Mouse (Mus musculus) kidney, postnatal 14 days (tissue): ENCODE measurements at regions not wholly inside any gene's neighbourhood (a gene's known extent, or its start where the extent isn't known, plus 50 kb on each side); places are given as distances from the start of the nearest gene placed in this dataset.

Experiments
- DNase-seq: peaks from one replicate; pipeline ENCODE4 v3.0.0; 2022; ENCODE audit warnings: mixed read lengths

- no peak for DNase-seq
These were observed 57.0 kb downstream of the Rps29 start for GRCm38 (mm10) chr12:69101965-69102364.

GRCm38 (mm10) chr12:69094856-69095255, 64.1 kb downstream of the Rps29 start:
- DNase-seq: no peak

- DNase-seq: no peak
These were observed 65.8 kb downstream of the Rps29 start for GRCm38 (mm10) chr12:69093073-69093797.

DNA sequence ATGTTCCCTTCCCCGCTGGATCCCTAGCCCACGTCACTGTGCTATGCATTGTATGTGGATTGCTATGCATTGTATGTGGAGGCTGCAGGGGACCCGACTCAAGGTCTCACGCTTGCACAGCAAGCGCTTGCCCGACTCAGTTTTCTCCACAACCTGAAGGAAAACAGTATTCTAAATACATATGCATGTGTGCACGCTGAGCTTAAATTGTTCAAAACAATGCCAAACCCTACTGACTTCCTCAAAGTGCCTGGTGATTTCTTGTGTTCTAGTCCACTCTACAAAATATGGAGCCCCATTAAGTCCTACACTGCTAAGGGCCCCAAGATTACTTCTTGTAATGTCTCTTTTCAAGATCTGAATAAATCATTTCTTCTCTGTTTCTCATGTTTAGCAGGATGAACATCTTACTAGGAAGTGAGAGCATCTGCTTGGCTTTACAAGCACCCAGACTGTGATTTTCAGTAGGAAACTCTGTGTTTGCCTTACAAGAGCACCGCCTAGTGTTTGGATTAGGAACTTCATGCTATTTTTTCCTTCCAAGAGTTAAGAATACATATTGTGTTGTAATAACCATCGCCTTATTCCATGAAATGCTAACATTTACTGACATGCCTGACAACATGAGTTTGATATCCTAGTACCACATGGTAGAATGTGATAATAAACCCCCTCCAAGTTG, 70.9 kb downstream of the Rps29 start:
- peak; percentile 54 for DNase-seq

DNA sequence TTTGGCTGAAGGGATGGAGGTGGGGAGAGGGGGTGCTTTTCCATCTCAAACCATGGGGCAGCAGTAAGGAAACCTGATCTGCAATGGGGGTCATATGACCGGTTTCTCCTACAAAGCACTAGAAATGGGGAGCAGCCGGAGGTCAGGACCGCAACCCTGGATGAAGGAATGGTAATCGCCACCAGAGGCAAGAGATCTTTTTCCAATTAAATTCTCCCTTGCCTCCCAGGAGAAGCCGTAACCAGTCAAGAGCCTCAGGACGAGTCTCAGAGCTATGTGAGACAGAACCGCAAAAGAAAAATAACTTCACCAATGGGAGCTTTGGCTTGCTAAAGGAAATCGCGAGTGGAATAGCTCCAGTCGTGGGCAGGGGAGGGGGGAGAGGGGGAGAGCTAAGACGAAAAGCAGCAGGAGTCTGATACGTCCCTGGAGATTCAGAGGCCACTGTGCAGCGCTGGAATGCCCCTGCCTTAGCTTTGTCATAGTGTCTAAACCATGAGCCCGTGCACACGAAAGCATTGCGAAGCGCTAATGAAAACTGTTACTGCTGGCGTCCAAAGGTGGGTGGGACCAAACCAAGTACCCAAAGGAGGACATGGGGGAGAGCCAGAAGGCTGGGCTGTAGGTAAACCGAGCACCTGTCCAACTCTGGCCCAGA, 73.3 kb downstream of the Rps29 start:
- no peak for DNase-seq

- no peak for DNase-seq
These were observed 74.3 kb downstream of the Rps29 start for GRCm38 (mm10) chr12:69084656-69085055.

DNA sequence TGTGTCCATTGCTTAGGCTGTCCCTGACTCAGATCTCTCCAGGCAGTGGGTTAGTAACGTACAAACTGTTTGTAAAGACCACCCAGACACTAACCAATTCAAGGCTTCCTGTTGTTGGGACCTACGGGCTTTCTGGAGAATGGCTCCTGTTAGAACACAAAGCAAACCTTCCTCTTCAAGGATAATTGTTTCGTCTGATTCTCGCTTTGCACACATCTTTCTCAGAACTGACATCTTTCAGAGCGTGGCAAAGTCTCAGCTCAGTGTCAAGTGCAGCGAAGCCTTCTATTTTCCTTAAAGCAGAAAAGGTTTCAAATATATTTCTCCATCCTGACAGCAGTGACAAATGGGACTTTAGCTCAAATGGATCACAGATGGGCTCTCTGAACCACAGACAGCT, 76.9 kb downstream of the Rps29 start:
- DNase-seq: no peak

DNA sequence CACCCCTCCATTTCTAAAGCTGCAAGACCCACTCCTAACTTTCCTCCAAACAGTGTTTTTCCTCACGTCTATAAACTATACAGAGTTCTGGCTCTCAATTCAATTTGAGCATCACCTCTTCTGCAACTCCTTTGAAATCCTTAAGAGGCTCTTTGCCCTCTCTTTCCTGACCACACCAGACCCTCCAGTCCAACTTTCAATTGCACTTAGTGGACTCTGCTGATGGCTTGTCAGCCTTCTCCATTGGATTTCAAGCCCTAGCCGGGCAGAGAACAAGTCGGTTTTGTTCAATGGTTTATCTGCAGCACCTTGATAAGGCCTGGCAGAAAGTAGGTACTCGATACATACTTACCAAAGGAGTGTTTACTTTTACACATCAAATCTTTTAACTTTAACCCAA, 119.4 kb downstream of the Rps29 start:
- DNase-seq: no peak

- DNase-seq: peak; percentile 12
These were observed 135.4 kb downstream of the Rps29 start for GRCm38 (mm10) chr12:69023594-69023993.

DNA sequence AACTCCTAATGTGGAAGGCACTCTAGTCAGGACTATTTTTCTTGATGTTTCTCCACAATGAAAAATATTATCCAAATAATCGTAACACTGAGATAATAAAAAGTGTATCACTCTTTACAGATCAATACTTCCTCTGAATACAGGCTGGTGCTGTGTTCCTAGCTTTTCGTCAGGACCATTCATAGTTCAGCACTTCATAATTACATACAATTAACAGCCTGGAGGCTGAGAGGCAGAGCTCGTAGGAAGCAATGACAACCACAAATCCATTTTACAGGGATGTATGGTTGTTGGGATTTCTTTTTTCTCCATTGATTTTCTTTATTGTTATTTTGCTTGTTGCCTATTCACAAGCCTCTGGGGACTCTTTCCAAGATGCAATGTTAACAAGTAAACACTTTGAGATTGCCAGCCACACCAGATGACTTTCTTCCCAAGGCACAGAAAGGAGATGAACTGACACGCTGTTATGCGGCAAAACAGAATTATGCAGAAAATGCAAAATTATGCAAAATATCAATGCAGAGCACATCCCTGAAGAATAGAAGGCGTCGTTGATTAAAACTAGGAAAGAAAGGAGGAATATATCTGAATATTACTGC, 142.2 kb downstream of the Rps29 start:
- no peak for DNase-seq

GRCm38 (mm10) chr12:69005141-69005540, 153.8 kb downstream of the Rps29 start:
- DNase-seq: no peak

DNA sequence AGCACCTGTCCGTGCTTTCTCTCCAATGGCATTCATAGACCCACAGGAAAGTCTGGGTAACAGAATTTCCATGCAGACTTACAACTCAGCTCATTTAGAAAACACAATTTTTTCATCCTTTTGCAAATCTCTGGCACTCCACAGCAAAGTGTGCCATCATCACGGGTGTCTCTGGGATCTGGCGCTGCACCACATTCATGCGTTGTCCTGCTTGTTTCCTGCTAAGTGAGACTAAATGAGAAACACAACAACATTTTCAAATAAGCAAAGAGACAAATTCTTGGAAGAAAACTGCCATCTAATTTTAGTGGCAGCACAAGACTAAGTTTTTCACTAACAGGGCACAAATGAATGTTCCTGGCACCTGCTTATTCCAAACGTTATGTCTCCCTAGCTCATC, 156.9 kb downstream of the Rps29 start:
- DNase-seq: no peak

- DNase-seq: no peak
These were observed 161.7 kb downstream of the Rps29 start for GRCm38 (mm10) chr12:68997259-68997658.

DNA sequence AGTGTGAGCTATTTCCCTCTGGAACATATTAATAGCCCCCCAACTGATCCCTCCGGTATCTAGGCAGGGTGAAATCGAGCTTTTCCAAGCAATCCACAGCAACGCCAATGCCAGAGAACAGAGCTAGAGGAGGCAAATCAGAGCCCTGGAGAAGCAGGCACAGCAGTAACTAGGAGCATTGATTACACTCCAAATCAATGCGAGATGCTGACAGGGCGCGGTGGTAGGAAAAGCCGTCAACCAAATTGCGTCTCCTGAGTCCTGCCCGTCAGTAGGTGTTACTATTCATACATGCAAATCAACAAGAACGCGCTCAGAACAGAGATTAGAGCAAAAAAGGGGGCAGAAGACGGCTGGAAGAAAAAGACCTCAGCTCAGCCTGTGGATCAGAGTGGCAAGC, 162.2 kb downstream of the Rps29 start:
- DNase-seq: no peak

DNA sequence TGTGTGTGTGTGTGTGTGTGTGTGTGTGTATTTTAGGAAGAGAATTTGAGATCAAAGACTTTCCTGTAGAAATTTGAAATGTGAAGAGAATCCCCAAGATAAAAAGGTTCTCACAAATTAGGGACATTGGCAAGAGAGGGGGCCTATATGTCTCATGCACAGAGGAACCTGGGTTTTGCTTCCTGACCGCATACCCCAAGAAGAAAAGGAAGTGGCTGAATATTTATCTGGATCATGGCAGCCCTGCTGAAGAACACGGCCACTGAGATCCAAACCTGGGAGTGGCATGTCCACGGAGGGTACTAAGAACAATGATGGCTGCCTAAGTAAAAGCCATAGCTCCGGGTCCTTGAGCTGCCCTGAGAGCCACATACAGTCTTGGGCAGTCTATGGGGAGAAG, 178.3 kb downstream of the Rps29 start:
- DNase-seq: no peak

GRCm38 (mm10) chr12:68980173-68980572, 178.8 kb downstream of the Rps29 start:
- no peak for DNase-seq

- no peak for DNase-seq
These were observed 179.8 kb downstream of the Rps29 start for GRCm38 (mm10) chr12:68979232-68979631.

- no peak for DNase-seq
These were observed 181.7 kb downstream of the Rps29 start for GRCm38 (mm10) chr12:68977276-68977675.

DNA sequence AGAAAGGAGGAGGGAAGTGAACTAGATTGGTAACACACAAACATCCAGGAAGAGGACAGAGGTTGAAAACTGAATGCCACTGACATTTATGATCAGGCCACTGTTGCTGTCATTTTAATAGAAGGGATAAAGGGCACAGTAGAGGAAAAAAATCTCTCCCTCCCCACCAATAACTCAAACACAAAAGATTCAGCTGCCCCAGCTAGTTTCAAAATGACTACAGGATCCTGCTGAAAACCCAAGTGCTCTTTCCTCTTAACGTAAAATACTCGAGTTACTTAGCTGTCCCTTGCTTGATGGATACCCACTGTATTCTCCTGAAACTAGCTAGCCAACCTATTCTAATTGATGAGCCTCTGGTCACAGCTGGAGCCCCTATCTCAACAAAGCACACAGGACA, 211.7 kb downstream of the Rps29 start:
- DNase-seq: no peak

DNA sequence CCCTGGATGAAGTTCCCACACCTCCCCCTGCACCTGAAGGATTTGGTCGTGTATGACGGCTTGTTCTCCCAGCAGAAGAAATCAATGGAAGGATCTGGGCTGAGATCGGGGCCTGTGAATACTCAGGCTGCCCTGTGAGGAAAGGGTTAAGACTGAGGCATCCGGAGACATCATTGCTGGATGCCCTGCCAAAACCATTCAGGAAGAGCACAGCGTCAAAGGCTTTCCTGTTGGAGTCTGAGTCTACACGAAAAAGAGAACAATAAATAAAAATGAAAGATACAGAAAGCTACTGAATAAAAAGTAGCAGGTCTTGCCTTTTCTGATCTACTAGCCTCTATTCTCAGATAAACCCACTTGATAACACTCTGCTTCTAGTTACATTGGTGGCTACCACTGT, 248.4 kb downstream of the Rps29 start:
- DNase-seq: peak; percentile 45

- DNase-seq: no peak
These were observed 254.2 kb downstream of the Rps29 start for GRCm38 (mm10) chr12:68904770-68905169.

DNA sequence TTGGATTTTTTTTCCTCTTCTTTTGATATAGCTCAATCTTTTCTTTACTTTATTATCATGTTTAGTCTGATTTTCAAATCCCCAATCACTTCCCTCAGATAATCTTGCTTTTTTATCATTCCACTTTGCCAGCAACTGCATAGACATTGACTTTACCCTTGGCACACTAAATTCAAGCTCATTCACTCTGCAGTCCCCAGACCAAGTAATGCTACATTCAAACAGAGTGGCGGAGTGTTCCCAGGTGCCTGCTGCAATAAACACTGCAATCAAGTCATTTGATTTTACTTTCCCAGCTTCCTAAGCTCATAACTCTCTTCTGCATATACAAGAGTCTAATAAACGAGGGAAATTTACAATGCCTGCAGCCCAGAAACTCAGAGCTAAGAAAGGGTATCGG, 269.8 kb downstream of the Rps29 start:
- DNase-seq: no peak

GRCm38 (mm10) chr12:68882503-68882902, 276.5 kb downstream of the Rps29 start:
- no peak for DNase-seq

- DNase-seq: no peak
These were observed 279.6 kb downstream of the Rps29 start for GRCm38 (mm10) chr12:68879425-68879824.
